Mouse (Mus musculus) lung, postnatal 36 days (tissue): ENCODE measurements around the gene Mif4gd.

Experiments
- DNase-seq: peaks from one replicate; pipeline ENCODE4 v3.0.0; 2022; ENCODE audit warnings: mixed read lengths

The Mif4gd gene

GRCm38 (mm10) chr11:115564064-115564809, 48.5 kb downstream of the Mif4gd start, which contains the start of gene Nup85:
Nup85 (plus strand) TSS chr11:115564434.
- DNase-seq, result peak; percentile 98

GRCm38 (mm10) chr11:115563406-115563805, 49.4 kb downstream of the Mif4gd start:
- DNase-seq, result peak; percentile 28
